ENCODE assay signal across 8 mouse cellular contexts in the genomic region with DNA sequence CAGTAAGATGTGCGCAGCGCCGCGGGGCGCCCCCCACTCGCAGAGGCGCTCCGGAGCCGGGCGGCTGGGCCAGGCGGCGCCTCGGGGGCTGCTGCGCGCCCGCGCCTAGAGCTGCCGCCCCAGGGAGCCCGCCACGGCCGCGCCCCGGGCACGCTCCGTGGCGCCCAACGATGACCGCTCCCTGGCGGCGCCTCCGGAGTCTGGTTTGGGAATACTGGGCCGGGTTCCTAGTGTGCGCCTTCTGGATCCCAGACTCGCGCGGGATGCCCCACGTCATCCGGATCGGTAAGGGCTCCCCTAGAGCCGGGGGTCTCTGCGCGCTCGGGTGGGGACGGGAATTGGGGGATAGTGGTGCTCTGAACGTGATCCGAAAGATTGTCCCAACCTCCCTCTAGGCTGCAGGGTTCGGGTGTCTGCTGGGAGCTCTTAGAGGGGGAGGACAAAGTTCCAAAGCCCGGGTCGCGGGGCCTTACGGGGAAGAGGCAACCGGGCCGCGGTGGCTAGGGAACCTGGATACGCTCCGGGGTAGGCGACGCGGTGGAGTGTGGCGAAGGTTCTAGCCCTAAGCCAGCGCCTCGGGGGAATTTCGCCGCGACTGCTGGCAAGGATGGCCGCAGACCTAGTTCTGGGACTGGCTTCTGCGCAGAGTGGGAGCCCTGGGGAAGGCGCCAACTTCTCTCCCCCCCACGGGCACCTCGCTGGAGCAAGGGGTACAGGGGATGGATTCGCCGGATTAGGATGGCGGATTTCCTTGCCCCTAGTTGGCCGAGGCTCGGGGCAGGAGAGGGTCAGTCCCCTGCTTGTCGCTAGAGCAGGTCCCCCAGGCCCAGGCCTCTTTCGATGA. TPM values are rescaled to one million over a fixed set of nuclear protein-coding genes. Genes with fewer than 3 reads are reported as not detected.
DNase-seq lines count a peak whose midpoint lies in the region; ATAC-seq and TF ChIP-seq lines count a peak whose summit lies in the region.

Gene Grik3 (plus strand): TSS at position 40 of the 844 bp plus-strand sequence.

- no peaks in the 10 kb centered on the region for H3K36me3 ChIP-seq in heart, embryonic 14.5 days (ENCODE audit: control insufficient read depth, insufficient read depth, low read length)
- no peaks in the 10 kb centered on the region for H3K36me3 ChIP-seq in hindbrain, embryonic 12.5 days
- no peaks in the 10 kb centered on the region for H3K36me3 ChIP-seq in midbrain, embryonic 11.5 days (ENCODE audit: control insufficient read depth, insufficient read depth, low read length)

- intact Hi-C loops in heart, postnatal 25 days (cut with DNase I), result no loop called here

- peaks cover 5 to 21% of the 10 kb centered on the region in 2 experiments for H3K4me1 ChIP-seq in heart, embryonic 14.5 days (ENCODE audit: control insufficient read depth in 2 of 2, insufficient read depth in 2 of 2, low read length in 2 of 2)
- peaks cover 85% of the 10 kb centered on the region for H3K4me1 ChIP-seq in hindbrain, embryonic 12.5 days
- H3K4me1 ChIP-seq in midbrain, embryonic 11.5 days (ENCODE audit: control insufficient read depth, insufficient read depth, low read length), result peaks cover 47% of the 10 kb centered on the region

- peaks cover 100% of the 10 kb centered on the region for H3K27me3 ChIP-seq in heart, embryonic 14.5 days (ENCODE audit: control insufficient read depth, insufficient read depth, low read length)
- H3K27me3 ChIP-seq in hindbrain, embryonic 12.5 days, result peaks cover 94% of the 10 kb centered on the region
- H3K27me3 ChIP-seq in midbrain, embryonic 11.5 days (ENCODE audit: control insufficient read depth, insufficient read depth, low read length), result peaks cover 96% of the 10 kb centered on the region

- H3K27ac ChIP-seq in heart, embryonic 14.5 days (replicated peaks in 1 of 2; ENCODE audit: control insufficient read depth in 1 of 2, insufficient read depth in 1 of 2, low read depth in 2 of 2, low read length in 2 of 2), result no peak within 1 kb of the TSS
- peak within 1 kb of the TSS; percentile 94 for H3K27ac ChIP-seq in hindbrain, embryonic 12.5 days
- H3K27ac ChIP-seq in midbrain, embryonic 11.5 days (ENCODE audit: low read depth, low read length), result no peak within 1 kb of the TSS

- H3K9ac ChIP-seq in heart, embryonic 14.5 days (ENCODE audit: low read length), result no peak within 1 kb of the TSS; the same call in 1 of the 2 replicates
- H3K9ac ChIP-seq in hindbrain, embryonic 12.5 days, result peak within 1 kb of the TSS; percentile 84
- H3K9ac ChIP-seq in midbrain, embryonic 11.5 days (ENCODE audit: low read length), result peak within 1 kb of the TSS; percentile 57

- no peak for TF ChIP-seq CTCF in brain, embryonic 14.5 days (IDR thresholded peaks at IDR 0.05; ENCODE audit: borderline replicate concordance, extremely low read depth, insufficient read depth, insufficient read length)

- H3K4me2 ChIP-seq in heart, embryonic 14.5 days (ENCODE audit: low read length), result peak within 1 kb of the TSS; percentile 61
- peak within 1 kb of the TSS; percentile 84 for H3K4me2 ChIP-seq in hindbrain, embryonic 12.5 days (replicated peaks)
- H3K4me2 ChIP-seq in midbrain, embryonic 11.5 days, result peak within 1 kb of the TSS; percentile 81

- peak within 1 kb of the TSS; percentile 14 to 37; a peak in 3 of 4 replicates for H3K4me3 ChIP-seq in heart, embryonic 14.5 days (ENCODE audit: control insufficient read depth in 1 of 2, insufficient read depth in 1 of 2, low read depth in 1 of 2, low read length in 2 of 2)
- peak within 1 kb of the TSS; percentile 62 for H3K4me3 ChIP-seq in hindbrain, embryonic 12.5 days
- H3K4me3 ChIP-seq in midbrain, embryonic 11.5 days (ENCODE audit: low read depth, low read length), result peak within 1 kb of the TSS; percentile 45

- no peak for DNase-seq in heart, postnatal 25 days (ENCODE audit: low spot score)
- no peak for DNase-seq in brain, embryonic 14.5 days (ENCODE audit: low read depth)
- peak; percentile 96 for DNase-seq in midbrain, embryonic 11.5 days (ENCODE audit: low spot score, missing footprints)
- no peak for DNase-seq in spleen, postnatal 36 days (ENCODE audit: low spot score in 2 of 2)
- DNase-seq in lung, postnatal 10 days, result no peak
- no peak for DNase-seq in thymus, postnatal 14 days

- H3K9me3 ChIP-seq in heart, embryonic 14.5 days (ENCODE audit: control insufficient read depth, low read length), result no peaks in the 10 kb centered on the region
- no peaks in the 10 kb centered on the region for H3K9me3 ChIP-seq in hindbrain, embryonic 12.5 days (replicated peaks)
- H3K9me3 ChIP-seq in midbrain, embryonic 11.5 days (ENCODE audit: control insufficient read depth, low read length), result no peaks in the 10 kb centered on the region

- under 1% methylated on average over 63 of the region's 77 CpGs for WGBS in heart, embryonic 14.5 days
- under 1% methylated on average over 77 of the region's 77 CpGs for WGBS in hindbrain, embryonic 12.5 days
- WGBS in midbrain, embryonic 11.5 days, result under 1% methylated on average over 76 of the region's 77 CpGs

- no peak for ATAC-seq in heart, embryonic 14.5 days (ENCODE audit: insufficient number of reproducible peaks, insufficient read depth, low FRiP score, low read depth)
- ATAC-seq in hindbrain, embryonic 12.5 days (ENCODE audit: low FRiP score), result 0 out of 2 replicates have a peak, but pooled peaks have one; percentile 1
- peak; percentile 10; the same call in 1 of the 2 replicates for ATAC-seq in midbrain, embryonic 11.5 days (ENCODE audit: low FRiP score)

- no peak for TF ChIP-seq POLR2A in brain, embryonic 14.5 days (IDR thresholded peaks at IDR 0.05; ENCODE audit: borderline replicate concordance, extremely low read depth, insufficient read depth, insufficient read length, poor library complexity, severe bottlenecking)

RNA-seq across cellular contexts. Expression of gene Grik3, which starts in this region (rescaled TPM):
- 0.15 and 0.22 TPM in 2 replicates for polyA plus RNA-seq in heart, embryonic 14.5 days (2014; fragmentation: Nextera tagmentation; extraction: Ambion mirVana)
- total RNA-seq in heart, postnatal 25 days (2021), result under 1 TPM; 0.11 to 0.13 TPM
- polyA plus RNA-seq in brain, embryonic 14.5 days (2012; rRNA removed), result 28.2 and 37.1 TPM in 2 replicates
- polyA plus RNA-seq in hindbrain, embryonic 12.5 days (2016; fragmentation: Nextera tagmentation; extraction: Ambion mirVana), result 3.7 and 3.8 TPM in 2 replicates
- polyA plus RNA-seq in midbrain, embryonic 11.5 days (2014; fragmentation: Nextera tagmentation; extraction: Ambion mirVana), result 0.60 and 0.62 TPM in 2 replicates

Comparison
In these comparisons a context has a peak if more than half of its experiments do, and no peak if none do; other contexts are left out.
1. Peak in DNase-seq, ATAC-seq, H3K4me3 ChIP-seq, H3K9ac ChIP-seq and H3K4me2 ChIP-seq in midbrain, embryonic 11.5 days; RNA of the gene not detected or under 1 TPM.